Mouse (Mus musculus): ENCODE results near the gene Grip1. TPM values are rescaled to one million over a fixed set of nuclear protein-coding genes. Genes with fewer than 3 reads are reported as not detected.

Gene Grip1
- total and polyA plus RNA-seq, 2 experiments from 2014 or later = 14.3 to 31.2 TPM

DNA sequence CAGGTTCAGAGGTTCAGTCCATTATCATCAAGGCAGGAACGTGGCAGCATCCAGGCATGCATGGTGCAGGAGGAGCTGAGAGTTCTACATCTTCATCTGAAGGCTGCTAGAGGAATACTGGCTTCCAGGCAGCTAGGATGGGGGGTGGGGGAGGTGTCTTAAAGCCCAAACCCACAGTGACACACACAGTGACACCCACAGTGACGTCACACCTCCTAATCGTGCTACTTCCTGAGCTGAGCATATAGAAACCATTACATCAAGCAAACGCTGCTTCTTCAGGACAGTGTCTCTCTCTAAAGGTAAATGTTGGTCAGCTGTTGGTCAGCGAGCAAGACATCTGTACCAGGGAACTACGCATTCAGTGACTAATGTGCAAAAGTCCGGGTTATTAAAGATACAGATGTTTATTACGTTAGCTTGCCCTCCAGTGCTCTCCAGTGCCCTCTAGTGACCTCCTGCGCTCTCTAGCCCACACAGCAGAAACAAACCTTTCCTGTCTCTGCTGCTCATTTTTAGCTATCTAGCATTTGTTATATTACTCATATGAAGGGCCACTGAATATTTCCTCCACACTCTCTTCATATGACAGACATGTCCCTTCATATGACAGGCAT, 156.8 kb downstream of the Grip1 start:
- no peaks in the 10 kb centered on the region for H3K36me3 ChIP-seq (ENCODE audit: insufficient read depth, low read length)
- H3K27ac ChIP-seq = no peak overlapping the region
- whole genome bisulfite sequencing = 64% methylated on average over 9 of the region's 9 CpGs
- H3K4me3 ChIP-seq (ENCODE audit: low read length) = no peak overlapping the region
- H3K4me2 ChIP-seq (ENCODE audit: low read depth, low read length) = no peak overlapping the region
- H3K9me3 ChIP-seq (ENCODE audit: low read length) = no peaks in the 10 kb centered on the region
- no peak overlapping the region for H3K9ac ChIP-seq (replicated peaks; ENCODE audit: low read length)
- no peak for ATAC-seq
- H3K4me1 ChIP-seq (ENCODE audit: insufficient read depth, low read length) = peaks cover 5% of the 10 kb centered on the region
- TF ChIP-seq CTCF (IDR thresholded peaks at IDR 0.05; ENCODE audit: low read depth) = peak; percentile 66
- DNase-seq (ENCODE audit: low spot score) = peak; percentile 40
- no peaks in the 10 kb centered on the region for H3K27me3 ChIP-seq (ENCODE audit: insufficient read depth, low read length)

DNA sequence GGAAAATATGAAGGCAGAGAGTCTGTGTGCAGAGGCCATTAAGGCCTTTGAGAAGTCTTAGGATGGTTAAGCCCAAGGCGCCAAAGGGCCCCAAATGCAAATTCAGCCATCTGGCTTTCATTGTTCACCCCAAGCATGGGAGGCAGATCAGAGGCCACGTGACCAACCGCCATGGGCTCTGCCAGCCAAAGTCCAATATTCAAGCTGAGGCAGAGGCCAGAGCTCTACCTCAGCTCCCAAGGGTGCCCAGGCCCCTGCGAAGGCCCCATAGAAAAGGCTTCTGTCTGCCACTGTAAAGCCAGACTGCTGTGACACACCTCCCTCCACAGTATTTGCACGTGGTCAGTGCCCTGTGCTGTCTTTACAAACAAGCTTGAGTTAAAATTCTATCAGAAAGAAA, 158.4 kb downstream of the Grip1 start:
- H3K4me1 ChIP-seq (ENCODE audit: insufficient read depth, low read length) = peaks cover 6% of the 10 kb centered on the region
- H3K4me2 ChIP-seq (ENCODE audit: low read depth, low read length) = no peak overlapping the region
- DNase-seq (ENCODE audit: low spot score) (no peak), ATAC-seq (no peak)
- no peak overlapping the region for H3K4me3 ChIP-seq (ENCODE audit: low read length)
- no peaks in the 10 kb centered on the region for H3K36me3 ChIP-seq (ENCODE audit: insufficient read depth, low read length)
- H3K27me3 ChIP-seq (ENCODE audit: insufficient read depth, low read length) = no peaks in the 10 kb centered on the region
- no peak overlapping the region for H3K9ac ChIP-seq (replicated peaks; ENCODE audit: low read length)
- no peak overlapping the region for H3K27ac ChIP-seq
- WGBS = 85% methylated on average over 5 of the region's 5 CpGs
- no peak for TF ChIP-seq CTCF (IDR thresholded peaks at IDR 0.05; ENCODE audit: low read depth)
- H3K9me3 ChIP-seq (ENCODE audit: low read length) = no peaks in the 10 kb centered on the region

- DNase-seq (ENCODE audit: low spot score) = peak; percentile 21
- 53% methylated on average over 7 of the region's 7 CpGs for WGBS
- H3K27ac ChIP-seq = no peak overlapping the region
Measured at GRCm38 (mm10) chr10:119614726-119615125, 161.1 kb downstream of the Grip1 start.

GRCm38 (mm10) chr10:119615240-119615885, 161.7 kb downstream of the Grip1 start:
- H3K4me2 ChIP-seq (ENCODE audit: low read depth, low read length) = no peak overlapping the region

More at GRCm38 (mm10) chr10:119614726-119615125, 161.1 kb downstream of the Grip1 start:
- no peak overlapping the region for H3K4me3 ChIP-seq (ENCODE audit: low read length)
- no peak overlapping the region for H3K4me2 ChIP-seq (ENCODE audit: low read depth, low read length)
- H3K36me3 ChIP-seq (ENCODE audit: insufficient read depth, low read length) = no peaks in the 10 kb centered on the region
- TF ChIP-seq CTCF (IDR thresholded peaks at IDR 0.05; ENCODE audit: low read depth) = no peak
- H3K9me3 ChIP-seq (ENCODE audit: low read length) = no peaks in the 10 kb centered on the region
- H3K4me1 ChIP-seq (ENCODE audit: insufficient read depth, low read length) = peaks cover 6% of the 10 kb centered on the region
- no peak for ATAC-seq
- H3K27me3 ChIP-seq (ENCODE audit: insufficient read depth, low read length) = no peaks in the 10 kb centered on the region
- H3K9ac ChIP-seq (replicated peaks; ENCODE audit: low read length) = no peak overlapping the region

DNA sequence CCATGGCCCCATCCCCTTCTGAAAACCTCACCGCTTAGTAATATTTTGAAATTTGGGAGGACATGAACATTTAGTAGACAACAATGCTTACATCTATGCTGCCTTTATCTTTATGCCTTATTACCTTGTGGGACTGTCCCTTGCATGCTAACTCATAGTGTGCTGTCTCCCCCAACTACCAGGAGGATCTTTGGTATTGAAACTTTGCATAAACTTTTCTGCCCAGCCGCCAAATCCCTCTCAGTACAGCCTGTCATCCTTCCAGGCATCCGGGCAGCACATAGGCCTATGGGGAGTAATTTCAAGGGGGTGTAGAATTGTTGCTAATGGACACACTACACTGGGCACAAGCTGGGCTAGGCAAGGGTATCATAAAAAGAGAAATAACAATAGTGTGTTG, 162.4 kb downstream of the Grip1 start:
- DNase-seq (ENCODE audit: low spot score) = no peak
- no peaks in the 10 kb centered on the region for H3K36me3 ChIP-seq (ENCODE audit: insufficient read depth, low read length)
- 62% methylated on average over 3 of the region's 3 CpGs for WGBS
- H3K9me3 ChIP-seq (ENCODE audit: low read length) = no peaks in the 10 kb centered on the region
- peaks cover 6% of the 10 kb centered on the region for H3K4me1 ChIP-seq (ENCODE audit: insufficient read depth, low read length)
- no peak for ATAC-seq
- H3K27me3 ChIP-seq (ENCODE audit: insufficient read depth, low read length) = no peaks in the 10 kb centered on the region
- no peak overlapping the region for H3K9ac ChIP-seq (replicated peaks; ENCODE audit: low read length)
- H3K4me3 ChIP-seq (ENCODE audit: low read length) = no peak overlapping the region
- no peak overlapping the region for H3K27ac ChIP-seq
- no peak overlapping the region for H3K4me2 ChIP-seq (ENCODE audit: low read depth, low read length)
- no peak for TF ChIP-seq CTCF (IDR thresholded peaks at IDR 0.05; ENCODE audit: low read depth)

More at GRCm38 (mm10) chr10:119615240-119615885, 161.7 kb downstream of the Grip1 start:
- Histone ChIP-seq H3K4me3 (ENCODE audit: low read length) (no peak overlapping the region), H3K9me3 (ENCODE audit: low read length) (no peaks in the 10 kb centered on the region), H3K36me3 (ENCODE audit: insufficient read depth, low read length) (no peaks in the 10 kb centered on the region), H3K27ac (no peak overlapping the region; the same call in 1 of the 2 replicates), H3K9ac (replicated peaks; ENCODE audit: low read length) (no peak overlapping the region), H3K27me3 (ENCODE audit: insufficient read depth, low read length) (no peaks in the 10 kb centered on the region), H3K4me1 (ENCODE audit: insufficient read depth, low read length) (peaks cover 6% of the 10 kb centered on the region)
- ATAC-seq (peak; percentile 72; the same call in 1 of the 2 replicates), DNase-seq (ENCODE audit: low spot score) (peak; percentile 82)
- WGBS = 62% methylated on average over 14 of the region's 14 CpGs
- no peak for TF ChIP-seq CTCF (IDR thresholded peaks at IDR 0.05; ENCODE audit: low read depth)

GRCm38 (mm10) chr10:119628656-119629055, 175.0 kb downstream of the Grip1 start:
- DNase-seq (ENCODE audit: low spot score) = no peak
- WGBS = 84% methylated on average over 4 of the region's 4 CpGs
- H3K36me3 ChIP-seq (ENCODE audit: insufficient read depth, low read length) = no peaks in the 10 kb centered on the region
- no peak overlapping the region for H3K4me3 ChIP-seq (ENCODE audit: low read length)
- H3K27ac ChIP-seq = no peak overlapping the region
- H3K4me1 ChIP-seq (ENCODE audit: insufficient read depth, low read length) = no peaks in the 10 kb centered on the region
- no peak overlapping the region for H3K4me2 ChIP-seq (ENCODE audit: low read depth, low read length)
- no peak for ATAC-seq
- no peak overlapping the region for H3K9ac ChIP-seq (replicated peaks; ENCODE audit: low read length)
- H3K27me3 ChIP-seq (ENCODE audit: insufficient read depth, low read length) = no peaks in the 10 kb centered on the region
- TF ChIP-seq CTCF (IDR thresholded peaks at IDR 0.05; ENCODE audit: low read depth) = no peak
- H3K9me3 ChIP-seq (ENCODE audit: low read length) = no peaks in the 10 kb centered on the region

GRCm38 (mm10) chr10:119630401-119630800, 176.8 kb downstream of the Grip1 start:
- TF ChIP-seq CTCF (IDR thresholded peaks at IDR 0.05; ENCODE audit: low read depth) = no peak
- H3K9ac ChIP-seq (replicated peaks; ENCODE audit: low read length) = no peak overlapping the region
- no peaks in the 10 kb centered on the region for H3K36me3 ChIP-seq (ENCODE audit: insufficient read depth, low read length)
- 72% methylated on average over 5 of the region's 5 CpGs for WGBS
- no peaks in the 10 kb centered on the region for H3K9me3 ChIP-seq (ENCODE audit: low read length)
- H3K27me3 ChIP-seq (ENCODE audit: insufficient read depth, low read length) = no peaks in the 10 kb centered on the region
- H3K27ac ChIP-seq = no peak overlapping the region
- H3K4me3 ChIP-seq (ENCODE audit: low read length) = no peak overlapping the region
- no peak for DNase-seq (ENCODE audit: low spot score)
- H3K4me1 ChIP-seq (ENCODE audit: insufficient read depth, low read length) = no peaks in the 10 kb centered on the region
- no peak overlapping the region for H3K4me2 ChIP-seq (ENCODE audit: low read depth, low read length)
- ATAC-seq = no peak

Measured in hindbrain, postnatal 0 days (tissue).